Mouse (Mus musculus): ENCODE data around the gene Ccdc175.

GRCm38 (mm10) chr12:72158421-72158820 is 26.4 kb downstream of the Ccdc175 start:
- TF ChIP-seq CTCF (IDR thresholded peaks at IDR 0.05): no peak
- no peak for TF ChIP-seq EP300 (IDR thresholded peaks at IDR 0.05)

All from lung, postnatal 0 days (tissue).